24 mouse cellular contexts compared by ENCODE assay signal in the genomic region with DNA sequence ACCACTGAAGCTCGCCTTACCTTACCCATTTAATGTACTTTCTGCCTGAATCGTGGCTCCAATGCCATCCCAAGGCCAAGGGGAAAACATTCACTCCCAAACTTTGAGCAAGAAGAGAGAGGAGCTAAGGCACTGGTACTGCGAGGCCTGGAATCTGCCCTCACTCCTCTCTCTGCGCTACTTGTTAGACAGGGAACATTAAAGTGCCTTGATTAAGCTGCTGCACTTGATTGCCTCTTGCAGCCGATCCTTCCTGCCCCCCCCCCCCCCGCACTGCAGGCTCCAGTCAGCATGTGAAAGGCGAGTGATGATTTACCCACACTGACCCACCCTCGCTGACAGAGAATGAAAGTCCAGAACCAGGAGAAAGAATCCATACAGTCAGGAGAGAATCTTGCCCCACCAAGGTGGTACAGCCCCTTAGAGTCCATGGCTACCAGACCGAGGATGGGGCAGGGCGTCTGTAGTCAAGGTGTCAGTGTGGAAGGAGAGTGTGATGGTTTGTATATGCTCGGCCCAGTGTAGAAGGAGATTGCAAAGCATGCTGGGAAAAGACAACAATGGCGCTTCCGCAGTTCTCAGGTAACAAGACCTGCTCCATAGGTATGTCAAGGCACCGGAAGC.
DNase-seq lines count a peak whose midpoint lies in the region; ATAC-seq lines count a peak whose summit lies in the region.
"Had no signal": no experiment of that assay in that cellular context is flagged by ENCODE, and none has a peak within 500 bp of the region (broad histone marks: within the 10 kb centered on the region; RNA-seq: fewer than 3 reads in every experiment).

No protein-coding gene starts in this region.

- H3K4me1 ChIP-seq in kidney, embryonic 16.5 days (ENCODE audit: insufficient read depth, low read length) = peaks cover 16% of the 10 kb centered on the region
- no peaks in the 10 kb centered on the region for H3K4me1 ChIP-seq in neural tube, embryonic 12.5 days
- 0 out of 2 replicates have a peak, but pooled peaks cover 5% of the 10 kb centered on the region for H3K4me1 ChIP-seq in neural tube, embryonic 15.5 days
- H3K4me1 ChIP-seq: forebrain, embryonic 13.5 days; heart, embryonic 12.5 days; heart, embryonic 15.5 days had no signal

- no peak overlapping the region for H3K9ac ChIP-seq in kidney, embryonic 16.5 days (replicated peaks; ENCODE audit: low read length)
- no peak overlapping the region for H3K9ac ChIP-seq in neural tube, embryonic 12.5 days
- no peak overlapping the region for H3K9ac ChIP-seq in neural tube, embryonic 15.5 days (replicated peaks)
- H3K9ac ChIP-seq: forebrain, embryonic 13.5 days; heart, embryonic 12.5 days; heart, embryonic 15.5 days; hindbrain, embryonic 14.5 days had no signal

- no peak overlapping the region for H3K4me3 ChIP-seq in kidney, embryonic 16.5 days (ENCODE audit: low read length)
- H3K4me3 ChIP-seq in neural tube, embryonic 12.5 days = no peak overlapping the region
- no peak overlapping the region for H3K4me3 ChIP-seq in neural tube, embryonic 15.5 days (replicated peaks)
- H3K4me3 ChIP-seq: forebrain, embryonic 10.5 days; forebrain, embryonic 13.5 days; gastrocnemius, adult 2 months; heart, embryonic 12.5 days; heart, embryonic 15.5 days had no signal

- intact Hi-C loops in heart, postnatal 25 days (cut with DNase I) = no loop called here

- peaks cover 8% of the 10 kb centered on the region; the same call in 1 of the 2 replicates for H3K9me3 ChIP-seq in kidney, embryonic 16.5 days (ENCODE audit: low read length)
- H3K9me3 ChIP-seq in neural tube, embryonic 12.5 days = no peaks in the 10 kb centered on the region
- H3K9me3 ChIP-seq in neural tube, embryonic 15.5 days (replicated peaks) = no peaks in the 10 kb centered on the region
- H3K9me3 ChIP-seq: forebrain, embryonic 13.5 days; heart, embryonic 12.5 days; heart, embryonic 15.5 days had no signal

- no peaks in the 10 kb centered on the region for H3K27me3 ChIP-seq in kidney, embryonic 16.5 days (ENCODE audit: insufficient read depth, low read length)
- H3K27me3 ChIP-seq in neural tube, embryonic 12.5 days (replicated peaks) = no peaks in the 10 kb centered on the region
- H3K27me3 ChIP-seq in neural tube, embryonic 15.5 days (replicated peaks) = no peaks in the 10 kb centered on the region
- H3K27me3 ChIP-seq: forebrain, embryonic 13.5 days; heart, embryonic 12.5 days; heart, embryonic 15.5 days had no signal

- peak overlapping the region; percentile 19; the same call in 1 of the 2 replicates for H3K4me2 ChIP-seq in kidney, embryonic 16.5 days (replicated peaks; ENCODE audit: low read depth, low read length)
- no peak overlapping the region for H3K4me2 ChIP-seq in neural tube, embryonic 12.5 days (replicated peaks)
- no peak overlapping the region for H3K4me2 ChIP-seq in neural tube, embryonic 15.5 days
- H3K4me2 ChIP-seq: forebrain, embryonic 13.5 days; heart, embryonic 12.5 days; heart, embryonic 15.5 days; hindbrain, embryonic 14.5 days had no signal

- DNase-seq in heart, adult 11 months = peak; percentile 68
- DNase-seq in heart, postnatal 25 days (ENCODE audit: low spot score) = no peak
- DNase-seq in kidney, adult 9 months = no peak
- DNase-seq in neural tube, embryonic 10.5 days (ENCODE audit: extremely low spot score, low spot score) = no peak
- DNase-seq in yolk sac, embryonic 10.5 days (ENCODE audit: low spot score) = no peak
- DNase-seq: adrenal gland, postnatal 10 days; adrenal gland, postnatal 36 days; cerebellum, adult 18-20 months; cerebellum, adult 9-10 months; cerebellum, postnatal 14 days; gastrocnemius, adult 2 months; gastrocnemius, postnatal 14 days; heart, adult 18-20 months; heart, postnatal 10 days; heart, postnatal 4 days had no signal

- peak; percentile 63; the same call in 1 of the 2 replicates for ATAC-seq in kidney, embryonic 16.5 days (ENCODE audit: low FRiP score, low TSS enrichment)
- peak; percentile 31; the same call in 1 of the 2 replicates for ATAC-seq in neural tube, embryonic 12.5 days (ENCODE audit: low FRiP score, low read depth)
- 0 out of 2 replicates have a peak, but pooled peaks have one; percentile 6 for ATAC-seq in neural tube, embryonic 15.5 days (ENCODE audit: low FRiP score)
- ATAC-seq: forebrain, embryonic 13.5 days; forebrain, embryonic 16.5 days had no signal

- no peaks in the 10 kb centered on the region for H3K36me3 ChIP-seq in kidney, embryonic 16.5 days (ENCODE audit: insufficient read depth, low read length)
- no peaks in the 10 kb centered on the region for H3K36me3 ChIP-seq in neural tube, embryonic 12.5 days
- no peaks in the 10 kb centered on the region for H3K36me3 ChIP-seq in neural tube, embryonic 15.5 days
- H3K36me3 ChIP-seq: forebrain, embryonic 10.5 days; heart, embryonic 12.5 days; heart, embryonic 15.5 days had no signal

- WGBS in kidney, embryonic 16.5 days = 43% methylated on average over 13 of the region's 14 CpGs
- 83% methylated on average over 14 of the region's 14 CpGs for WGBS in neural tube, embryonic 12.5 days
- 76% methylated on average over 14 of the region's 14 CpGs for WGBS in neural tube, embryonic 15.5 days

- H3K27ac ChIP-seq in kidney, embryonic 16.5 days (ENCODE audit: low read length) = no peak overlapping the region
- H3K27ac ChIP-seq in neural tube, embryonic 12.5 days = no peak overlapping the region
- no peak overlapping the region for H3K27ac ChIP-seq in neural tube, embryonic 15.5 days (replicated peaks)
- H3K27ac ChIP-seq: forebrain, embryonic 10.5 days; forebrain, embryonic 13.5 days; gastrocnemius, adult 2 months; heart, embryonic 15.5 days; hindbrain, embryonic 14.5 days had no signal

Comparison
In these comparisons a context has a peak if more than half of its experiments do, and no peak if none do; other contexts are left out.
1. ATAC-seq: peak in every context shown above with its lines; median percentile 63 in kidney, embryonic 16.5 days; 31 in neural tube, embryonic 12.5 days; 6 in neural tube, embryonic 15.5 days.